Mouse (Mus musculus): ENCODE measurements around the gene Gipr. TPM values are rescaled to one million over a fixed set of nuclear protein-coding genes. Genes with fewer than 3 reads are reported as not detected.

Gipr gene
- total and polyA plus RNA-seq, 2 experiments from 2014 or later: 5.4 to 27.6 TPM

GRCm38 (mm10) chr7:19202065-19202850 lies 36.3 kb upstream of the Gipr start:
- 70% methylated on average over 15 of the region's 15 CpGs for WGBS
- Histone ChIP-seq H3K9me3 (replicated peaks; ENCODE audit: control insufficient read depth, low read length) (no peaks in the 10 kb centered on the region), H3K27ac (ENCODE audit: low read depth) (no peak overlapping the region), H3K4me2 (ENCODE audit: low read depth, low read length) (no peak overlapping the region), H3K4me3 (ENCODE audit: low read depth, low read length) (no peak overlapping the region), H3K36me3 (replicated peaks; ENCODE audit: control insufficient read depth, insufficient read depth, low read length) (peaks cover 40% of the 10 kb centered on the region), H3K27me3 (ENCODE audit: control insufficient read depth, insufficient read depth, low read length) (no peaks in the 10 kb centered on the region), H3K9ac (replicated peaks; ENCODE audit: low read depth, low read length) (no peak overlapping the region), H3K4me1 (ENCODE audit: control insufficient read depth, insufficient read depth) (no peaks in the 10 kb centered on the region)
- ATAC-seq (ENCODE audit: insufficient read depth, low read depth) (no peak), DNase-seq (ENCODE audit: low spot score) (no peak)
- TF ChIP-seq EP300 (IDR thresholded peaks at IDR 0.05; ENCODE audit: low read depth): no peak
- TF ChIP-seq CTCF (IDR thresholded peaks at IDR 0.05; ENCODE audit: low read depth): no peak

GRCm38 (mm10) chr7:19201660-19202059 lies 35.7 kb upstream of the Gipr start:
- Histone ChIP-seq H3K27ac (ENCODE audit: low read depth) (no peak overlapping the region), H3K27me3 (ENCODE audit: control insufficient read depth, insufficient read depth, low read length) (no peaks in the 10 kb centered on the region), H3K36me3 (replicated peaks; ENCODE audit: control insufficient read depth, insufficient read depth, low read length) (peaks cover 46% of the 10 kb centered on the region), H3K9ac (replicated peaks; ENCODE audit: low read depth, low read length) (no peak overlapping the region), H3K9me3 (replicated peaks; ENCODE audit: control insufficient read depth, low read length) (no peaks in the 10 kb centered on the region), H3K4me2 (ENCODE audit: low read depth, low read length) (no peak overlapping the region), H3K4me1 (ENCODE audit: control insufficient read depth, insufficient read depth) (no peaks in the 10 kb centered on the region), H3K4me3 (ENCODE audit: low read depth, low read length) (no peak overlapping the region)
- TF ChIP-seq EP300 (IDR thresholded peaks at IDR 0.05; ENCODE audit: low read depth): no peak
- no peak for TF ChIP-seq CTCF (IDR thresholded peaks at IDR 0.05; ENCODE audit: low read depth)
- ATAC-seq (ENCODE audit: insufficient read depth, low read depth): no peak
- DNase-seq (ENCODE audit: low spot score): no peak
- WGBS: 70% methylated on average over 15 of the region's 15 CpGs

- no peak for ATAC-seq (ENCODE audit: insufficient read depth, low read depth)
- Histone ChIP-seq H3K4me3 (ENCODE audit: low read depth, low read length) (no peak overlapping the region), H3K27me3 (ENCODE audit: control insufficient read depth, insufficient read depth, low read length) (no peaks in the 10 kb centered on the region), H3K9ac (replicated peaks; ENCODE audit: low read depth, low read length) (no peak overlapping the region), H3K36me3 (replicated peaks; ENCODE audit: control insufficient read depth, insufficient read depth, low read length) (peaks cover 47% of the 10 kb centered on the region), H3K4me2 (ENCODE audit: low read depth, low read length) (no peak overlapping the region), H3K27ac (ENCODE audit: low read depth) (no peak overlapping the region), H3K4me1 (ENCODE audit: control insufficient read depth, insufficient read depth) (no peaks in the 10 kb centered on the region), H3K9me3 (replicated peaks; ENCODE audit: control insufficient read depth, low read length) (no peaks in the 10 kb centered on the region)
- no peak for DNase-seq (ENCODE audit: low spot score)
- TF ChIP-seq CTCF (IDR thresholded peaks at IDR 0.05; ENCODE audit: low read depth): peak; percentile 41
- TF ChIP-seq EP300 (IDR thresholded peaks at IDR 0.05; ENCODE audit: low read depth): no peak
- 37% methylated on average over 2 of the region's 2 CpGs for WGBS
Observed at GRCm38 (mm10) chr7:19197985-19198384, 32.1 kb upstream of the Gipr start.

- no peak overlapping the region for H3K4me2 ChIP-seq (ENCODE audit: low read depth, low read length)
- no peaks in the 10 kb centered on the region for H3K9me3 ChIP-seq (replicated peaks; ENCODE audit: control insufficient read depth, low read length)
- DNase-seq (ENCODE audit: low spot score): no peak
- ATAC-seq (ENCODE audit: insufficient read depth, low read depth): no peak
- H3K27ac ChIP-seq (ENCODE audit: low read depth): no peak overlapping the region
- TF ChIP-seq EP300 (IDR thresholded peaks at IDR 0.05; ENCODE audit: low read depth): no peak
- peak; percentile 52 for TF ChIP-seq CTCF (IDR thresholded peaks at IDR 0.05; ENCODE audit: low read depth)
- no peaks in the 10 kb centered on the region for H3K4me1 ChIP-seq (ENCODE audit: control insufficient read depth, insufficient read depth)
- no peaks in the 10 kb centered on the region for H3K27me3 ChIP-seq (ENCODE audit: control insufficient read depth, insufficient read depth, low read length)
- no peak overlapping the region for H3K9ac ChIP-seq (replicated peaks; ENCODE audit: low read depth, low read length)
- H3K4me3 ChIP-seq (ENCODE audit: low read depth, low read length): no peak overlapping the region
- 54% methylated on average over 6 of the region's 6 CpGs for WGBS
- H3K36me3 ChIP-seq (replicated peaks; ENCODE audit: control insufficient read depth, insufficient read depth, low read length): peaks cover 54% of the 10 kb centered on the region
Observed at GRCm38 (mm10) chr7:19196676-19197075, 30.7 kb upstream of the Gipr start.

- no peak for ATAC-seq (ENCODE audit: insufficient read depth, low read depth)
- Histone ChIP-seq H3K4me2 (ENCODE audit: low read depth, low read length) (no peak overlapping the region), H3K36me3 (replicated peaks; ENCODE audit: control insufficient read depth, insufficient read depth, low read length) (peaks cover 58% of the 10 kb centered on the region), H3K27me3 (ENCODE audit: control insufficient read depth, insufficient read depth, low read length) (no peaks in the 10 kb centered on the region), H3K9ac (replicated peaks; ENCODE audit: low read depth, low read length) (no peak overlapping the region), H3K9me3 (replicated peaks; ENCODE audit: control insufficient read depth, low read length) (no peaks in the 10 kb centered on the region), H3K4me3 (ENCODE audit: low read depth, low read length) (no peak overlapping the region), H3K27ac (ENCODE audit: low read depth) (no peak overlapping the region), H3K4me1 (ENCODE audit: control insufficient read depth, insufficient read depth) (no peaks in the 10 kb centered on the region)
- 93% methylated on average over 4 of the region's 4 CpGs for WGBS
- TF ChIP-seq EP300 (IDR thresholded peaks at IDR 0.05; ENCODE audit: low read depth): no peak
- DNase-seq (ENCODE audit: low spot score): no peak
Observed at GRCm38 (mm10) chr7:19194676-19195075, 28.7 kb upstream of the Gipr start.

GRCm38 (mm10) chr7:19184758-19185157 lies 18.8 kb upstream of the Gipr start:
- DNase-seq (ENCODE audit: low spot score): peak; percentile 49
- no peak overlapping the region for H3K4me3 ChIP-seq (ENCODE audit: low read depth, low read length)
- ATAC-seq (ENCODE audit: insufficient read depth, low read depth): peak; percentile 55
- WGBS: 27% methylated on average over 6 of the region's 6 CpGs
- TF ChIP-seq CTCF (IDR thresholded peaks at IDR 0.05; ENCODE audit: low read depth) (no peak), EP300 (IDR thresholded peaks at IDR 0.05; ENCODE audit: low read depth) (0 out of 2 replicates have a peak, but pooled peaks have one; percentile 30)
- peaks cover 20% of the 10 kb centered on the region for H3K4me1 ChIP-seq (ENCODE audit: control insufficient read depth, insufficient read depth)
- H3K4me2 ChIP-seq (ENCODE audit: low read depth, low read length): no peak overlapping the region
- H3K27me3 ChIP-seq (ENCODE audit: control insufficient read depth, insufficient read depth, low read length): peaks cover 3% of the 10 kb centered on the region; the same call in 1 of the 2 replicates
- no peak overlapping the region for H3K9ac ChIP-seq (replicated peaks; ENCODE audit: low read depth, low read length)
- H3K27ac ChIP-seq (ENCODE audit: low read depth): peak overlapping the region; percentile 69
- H3K9me3 ChIP-seq (replicated peaks; ENCODE audit: control insufficient read depth, low read length): no peaks in the 10 kb centered on the region
- no peaks in the 10 kb centered on the region; the same call in none of the 2 replicates for H3K36me3 ChIP-seq (replicated peaks; ENCODE audit: control insufficient read depth, insufficient read depth, low read length)
